Mouse (Mus musculus) CH12.LX (cell line): ENCODE measurements around the gene Smim20. TPM values are rescaled to one million over a fixed set of nuclear protein-coding genes. Genes with fewer than 3 reads are reported as not detected.
A peak's percentile ranks its signal among the peaks of the same experiment; 100 is the strongest.

Source experiments
- DNase-seq: peaks from one replicate; pipeline ENCODE4 v3.0.0-alpha.2; 2013; ENCODE audit errors: extremely low read depth
- H3K27ac ChIP-seq: 2 replicates; pipeline ENCODE4 v1.5.1; 2012; ENCODE audit warnings: low read depth, mild to moderate bottlenecking, control low read depth, moderate library complexity; ENCODE audit not compliant: insufficient read depth
- H3K27me3 ChIP-seq: replicated peaks from 2 replicates; pipeline ENCODE3; 2012; ENCODE audit warnings: inconsistent platforms
- H3K36me3 ChIP-seq, 2 experiments: replicated peaks in 1 of 2; 2 replicates each; pipeline versions ENCODE3 to v1.6.1; 2012; ENCODE audit warnings: inconsistent platforms in 1 of 2, low read length in 1 of 2, mild to moderate bottlenecking in 1 of 2, mixed read lengths in 1 of 2, moderate library complexity in 1 of 2; ENCODE audit not compliant: control insufficient read depth in 1 of 2, insufficient read depth in 1 of 2
- H3K4me1 ChIP-seq, 2 experiments: 2 replicates each; pipeline ENCODE4 v1.6.1; 2012; ENCODE audit warnings: inconsistent platforms in 1 of 2, moderate library complexity in 1 of 2; ENCODE audit not compliant: insufficient read depth in 2 of 2, control insufficient read depth in 1 of 2
- H3K4me2 ChIP-seq: 2 replicates; pipeline ENCODE4 v1.6.1; 2012; ENCODE audit warnings: low read depth, mild to moderate bottlenecking, control low read depth; ENCODE audit not compliant: poor library complexity, insufficient read depth, severe bottlenecking
- H3K4me3 ChIP-seq, 3 experiments: fragments of 150-350 bp in 1 of 3; sonication (generic) in 1 of 3; replicated peaks in 1 of 3; 2 replicates each; pipeline versions ENCODE3 to v1.5.1; 2011 to 2012; ENCODE audit warnings: low read depth in 2 of 3, low read length in 2 of 3, mild to moderate bottlenecking in 2 of 3, moderate library complexity in 2 of 3, control low read depth in 1 of 3, improper control_type of control experiment in 1 of 3, inconsistent platforms in 1 of 3, mixed read lengths in 1 of 3; ENCODE audit not compliant: poor library complexity in 1 of 3
- H3K79me2 ChIP-seq: replicated peaks from 2 replicates; pipeline ENCODE4 v1.6.1; 2012; ENCODE audit warnings: mild to moderate bottlenecking, moderate library complexity; ENCODE audit not compliant: control insufficient read depth, poor library complexity, insufficient read depth, severe bottlenecking; ENCODE audit errors: extremely low read depth
- H3K9ac ChIP-seq: 2 replicates; pipeline ENCODE4 v1.6.1; 2012; ENCODE audit warnings: low read depth, mild to moderate bottlenecking, control low read depth, moderate library complexity; ENCODE audit not compliant: insufficient read depth
- H3K9me3 ChIP-seq: replicated peaks from 2 replicates; pipeline ENCODE3; 2012; ENCODE audit warnings: low read length, inconsistent platforms, mixed read lengths
- BHLHE40 ChIP-seq: IDR thresholded peaks from 2 replicates; pipeline ENCODE4 v1.6.1; 2011; ENCODE audit warnings: mild to moderate bottlenecking, low read depth, low read length, improper control_type of control experiment
- CTCF ChIP-seq, 2 experiments: IDR thresholded peaks in 1 of 2; conservative IDR thresholded peaks in 1 of 2; 2 replicates each; pipeline ENCODE4 v1.5.1; 2011 to 2012; ENCODE audit warnings: low read depth in 2 of 2, low read length in 2 of 2, improper control_type of control experiment in 1 of 2, inconsistent platforms in 1 of 2, mild to moderate bottlenecking in 1 of 2, moderate library complexity in 1 of 2
- E2F4 ChIP-seq: IDR thresholded peaks from 2 replicates; pipeline ENCODE4 v1.6.1; 2011; ENCODE audit warnings: low read depth, low read length, improper control_type of control experiment; ENCODE audit not compliant: insufficient replicate concordance
- EP300 ChIP-seq: IDR thresholded peaks from 2 replicates; pipeline ENCODE4 v1.6.1; 2011; ENCODE audit warnings: low read length, improper control_type of control experiment
- ETS1 ChIP-seq: conservative IDR thresholded peaks from 2 replicates; pipeline ENCODE4 v1.6.1; 2012; ENCODE audit warnings: low read depth, mild to moderate bottlenecking, inconsistent platforms, low read length, improper control_type of control experiment, moderate library complexity
- IRF4 ChIP-seq: IDR thresholded peaks from 2 replicates; pipeline ENCODE4 v1.6.1; 2014; ENCODE audit warnings: low read depth, mild to moderate bottlenecking, inconsistent platforms, low read length, improper control_type of control experiment
- JUND ChIP-seq: conservative IDR thresholded peaks from 2 replicates; pipeline ENCODE4 v1.6.1; 2011; ENCODE audit warnings: low read depth, low read length, improper control_type of control experiment
- MAX ChIP-seq: IDR thresholded peaks from 2 replicates; pipeline ENCODE4 v1.6.1; 2011; ENCODE audit warnings: low read length, improper control_type of control experiment
- MAZ ChIP-seq: IDR thresholded peaks from 2 replicates; pipeline ENCODE4 v1.6.1; 2012; ENCODE audit warnings: low read depth, mild to moderate bottlenecking, inconsistent platforms, low read length, improper control_type of control experiment, moderate library complexity
- MEF2A ChIP-seq: IDR thresholded peaks from 2 replicates; pipeline ENCODE4 v1.6.1; 2014; ENCODE audit warnings: low read depth, mild to moderate bottlenecking, inconsistent platforms, low read length, improper control_type of control experiment, borderline replicate concordance
- MXI1 ChIP-seq: IDR thresholded peaks from 2 replicates; pipeline ENCODE4 v1.6.1; 2011; ENCODE audit warnings: mild to moderate bottlenecking, low read depth, low read length, improper control_type of control experiment
- NELFE ChIP-seq: IDR thresholded peaks from 2 replicates; pipeline ENCODE4 v1.6.1; 2011; ENCODE audit warnings: low read depth, low read length, improper control_type of control experiment
- PAX5 ChIP-seq: IDR thresholded peaks from 2 replicates; pipeline ENCODE4 v1.6.1; 2012; ENCODE audit warnings: low read length, inconsistent platforms, mixed read lengths
- POLR2A ChIP-seq: IDR thresholded peaks from 2 replicates; pipeline ENCODE4 v1.6.1; 2011; ENCODE audit warnings: low read depth, mild to moderate bottlenecking, improper control_type of control experiment, low read length
- POLR2AphosphoS2 ChIP-seq: IDR thresholded peaks from 2 replicates; pipeline ENCODE4 v1.6.1; 2011; ENCODE audit warnings: low read depth, low read length, improper control_type of control experiment
- SMC3 ChIP-seq: IDR thresholded peaks from 2 replicates; pipeline ENCODE4 v1.6.1; 2011; ENCODE audit warnings: low read depth, low read length, improper control_type of control experiment
- TBP ChIP-seq: conservative IDR thresholded peaks from 2 replicates; pipeline ENCODE4 v1.6.1; 2011; ENCODE audit warnings: low read depth, low read length, improper control_type of control experiment
- TCF12 ChIP-seq: IDR thresholded peaks from 2 replicates; pipeline ENCODE4 v1.6.1; 2014; ENCODE audit warnings: low read depth, mild to moderate bottlenecking, inconsistent platforms, low read length, improper control_type of control experiment
- UBTF ChIP-seq: IDR thresholded peaks from 2 replicates; pipeline ENCODE4 v1.6.1; 2012; ENCODE audit warnings: low read depth, mild to moderate bottlenecking, inconsistent platforms, low read length, improper control_type of control experiment, moderate library complexity
- USF2 ChIP-seq: conservative IDR thresholded peaks from 2 replicates; pipeline ENCODE4 v1.6.1; 2011; ENCODE audit warnings: low read depth, low read length, improper control_type of control experiment
- ZKSCAN1 ChIP-seq: IDR thresholded peaks from 2 replicates; pipeline ENCODE4 v1.6.1; 2012; ENCODE audit warnings: low read depth, inconsistent platforms, low read length, improper control_type of control experiment, borderline replicate concordance
- ZMIZ1 ChIP-seq: IDR thresholded peaks from 2 replicates; pipeline ENCODE4 v1.6.1; 2012; ENCODE audit warnings: low read depth, mild to moderate bottlenecking, inconsistent platforms, low read length, improper control_type of control experiment
- ZNF384 ChIP-seq: IDR thresholded peaks from 2 replicates; pipeline ENCODE4 v1.6.1; 2012; ENCODE audit warnings: low read depth, low read length, improper control_type of control experiment, inconsistent platforms
- dilution Hi-C: fragments of 300-500 bp; cut with MboI; formaldehyde crosslinking; loops from 2 replicates; pipeline ENCODE4 v1.14.3; 2020; ENCODE audit warnings: low sequenced_read_pairs; ENCODE audit not compliant: extremely low pct_unique_long_range_greater_than_20kb, extremely low pct_ligation_motif_present
- in situ Hi-C: fragments of 300-500 bp; cut with MboI; formaldehyde crosslinking; loops from 3 replicates; pipeline ENCODE4 v1.14.3; 2019; ENCODE audit warnings: low sequenced_read_pairs, low pct_ligation_motif_present, low pct_unique_long_range_greater_than_20kb, mixed read lengths
- polyA plus RNA-seq: library from polyadenylated mRNA; unstranded; fragments of >175 nt; gene quantifications from 2 replicates; pipeline ENCODE4 v1.2.1, GENCODE M21; 2012; ENCODE audit warnings: low read depth; ENCODE audit not compliant: insufficient read length
- total RNA-seq, 2 experiments: library from RNA; depleted of rRNA; stranded (reverse); fragments of 300-350 nt in 1 of 2; fragments of >200 nt in 1 of 2; gene quantifications; 2 replicates each; pipeline ENCODE4 v1.2.3; 2012 to 2014

The Smim20 gene
- total and polyA plus RNA-seq, 3 experiments, result 52.1 to 93.5 (median 54.3) TPM

GRCm38 (mm10) chr5:53323121-53323520, 56.2 kb downstream of the Smim20 start:
- H3K27ac ChIP-seq, result no peak overlapping the region
- peaks cover 7% of the 10 kb centered on the region for H3K27me3 ChIP-seq

GRCm38 (mm10) chr5:53324256-53324655, 57.4 kb downstream of the Smim20 start:
- no peak overlapping the region for H3K4me2 ChIP-seq
- no peak overlapping the region for H3K4me3 ChIP-seq
- TF ChIP-seq TBP (no peak), POLR2AphosphoS2 (no peak), E2F4 (no peak), BHLHE40 (no peak), ZKSCAN1 (no peak), MXI1 (no peak), ZNF384 (no peak), JUND (no peak), MAZ (no peak), TCF12 (no peak), ZMIZ1 (no peak), POLR2A (no peak), MAX (no peak)
- peaks cover 7% of the 10 kb centered on the region for H3K27me3 ChIP-seq
- in situ Hi-C loops (loop anchor here (10.0 kb wide), 1 partner anchor 791 kb away; no protein-coding TSS in a partner anchor), dilution Hi-C loops (no loop called here)
- H3K9me3 ChIP-seq, result no peaks in the 10 kb centered on the region
- H3K9ac ChIP-seq, result no peak overlapping the region
- no peak overlapping the region for H3K27ac ChIP-seq
- H3K36me3 ChIP-seq, result no peaks in the 10 kb centered on the region
- H3K4me1 ChIP-seq, result peaks cover 0 to 9% of the 10 kb centered on the region in 2 experiments; a peak in 2 of 4 replicates
- no peak for DNase-seq
- H3K79me2 ChIP-seq, result no peaks in the 10 kb centered on the region

More at GRCm38 (mm10) chr5:53323121-53323520, 56.2 kb downstream of the Smim20 start:
- 0 out of 2 replicates have a peak, but pooled peaks have one; percentile 3 for TF ChIP-seq SMC3
- TF ChIP-seq CTCF (conservative IDR thresholded peaks at IDR 0.05 in 1 of 2, IDR thresholded peaks at IDR 0.05 in 1 of 2; ENCODE audit: low read depth in 2 of 2, low read length in 2 of 2), result no peak; a peak in 1 of 4 replicates
- TF ChIP-seq, all 38 proteins: peak for 1
- Histone ChIP-seq H3K79me2 (no peaks in the 10 kb centered on the region), H3K4me2 (no peak overlapping the region), H3K9me3 (no peaks in the 10 kb centered on the region), H3K36me3 (no peaks in the 10 kb centered on the region), H3K9ac (no peak overlapping the region), H3K4me1 (peaks cover 0 to 9% of the 10 kb centered on the region in 2 experiments; a peak in 2 of 4 replicates), H3K4me3 (no peak overlapping the region)
- in situ Hi-C loops (loop anchor here (10.0 kb wide), 1 partner anchor 792 kb away; no protein-coding TSS in a partner anchor), dilution Hi-C loops (no loop called here)
- no peak for DNase-seq

- Histone ChIP-seq H3K4me1 (peaks cover 0 to 9% of the 10 kb centered on the region in 2 experiments; a peak in 2 of 4 replicates), H3K27ac (no peak overlapping the region), H3K36me3 (no peaks in the 10 kb centered on the region), H3K79me2 (no peaks in the 10 kb centered on the region), H3K4me3 (no peak overlapping the region), H3K4me2 (no peak overlapping the region), H3K9ac (no peak overlapping the region), H3K27me3 (peaks cover 7% of the 10 kb centered on the region), H3K9me3 (no peaks in the 10 kb centered on the region)
- TF ChIP-seq UBTF (no peak), POLR2A (no peak), MEF2A (no peak), EP300 (no peak), NELFE (no peak), PAX5 (no peak), USF2 (no peak), ETS1 (no peak), BHLHE40 (no peak), IRF4 (no peak)
- dilution Hi-C loops, result no loop called here
- DNase-seq, result no peak
- in situ Hi-C loops, result loop anchor here (10.0 kb wide), 1 partner anchor 790 kb away; no protein-coding TSS in a partner anchor
Measured at GRCm38 (mm10) chr5:53324791-53325190, 57.9 kb downstream of the Smim20 start.
